Mouse (Mus musculus) lung, adult 18-20 months (tissue): Measurements from ENCODE around the gene Ucp2.
"Not testable (repeated sequence)": the region's sequence is repeated elsewhere in the genome, so short reads cannot be mapped to it uniquely, and the experiment has no call there.

Experiments
- DNase-seq, 2 experiments: peaks; one replicate each; pipeline ENCODE4 v3.0.0; 2022; ENCODE audit warnings: mixed read lengths in 2 of 2

Ucp2 gene

DNA sequence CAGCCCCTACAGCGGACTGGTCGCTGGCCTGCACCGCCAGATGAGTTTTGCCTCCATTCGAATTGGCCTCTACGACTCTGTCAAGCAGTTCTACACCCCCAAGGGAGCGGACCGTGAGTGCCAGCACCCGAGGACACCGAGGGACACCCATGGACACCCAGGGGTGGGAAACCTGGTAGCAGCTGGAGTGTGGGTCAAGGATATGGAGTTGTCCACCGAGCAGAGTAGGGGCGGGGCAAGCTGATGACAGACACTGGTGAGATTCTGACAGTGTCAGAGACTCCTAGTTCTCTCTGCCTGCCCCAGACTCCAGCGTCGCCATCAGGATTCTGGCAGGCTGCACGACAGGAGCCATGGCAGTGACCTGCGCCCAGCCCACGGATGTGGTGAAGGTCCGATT is 13.0 kb upstream of the Ucp2 start:
- DNase-seq = no peak

DNA sequence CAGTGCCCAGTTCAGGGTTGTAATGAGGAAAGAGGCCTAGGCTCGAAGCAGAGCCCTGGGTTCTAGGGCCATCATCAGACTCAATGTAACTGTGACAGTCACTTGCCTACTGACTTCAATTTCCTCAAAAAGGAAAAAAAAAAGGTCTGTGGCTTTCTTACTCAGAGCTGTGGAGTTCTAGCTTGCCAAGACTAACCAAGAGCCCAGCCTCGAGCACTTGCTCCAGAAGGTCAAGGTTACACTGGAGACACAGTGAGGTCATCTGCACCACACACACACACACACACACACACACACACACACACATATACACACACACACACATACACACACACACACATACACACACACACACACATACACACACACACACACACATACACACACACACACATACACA is 11.1 kb upstream of the Ucp2 start:
- DNase-seq = not testable (repeated sequence)

DNA sequence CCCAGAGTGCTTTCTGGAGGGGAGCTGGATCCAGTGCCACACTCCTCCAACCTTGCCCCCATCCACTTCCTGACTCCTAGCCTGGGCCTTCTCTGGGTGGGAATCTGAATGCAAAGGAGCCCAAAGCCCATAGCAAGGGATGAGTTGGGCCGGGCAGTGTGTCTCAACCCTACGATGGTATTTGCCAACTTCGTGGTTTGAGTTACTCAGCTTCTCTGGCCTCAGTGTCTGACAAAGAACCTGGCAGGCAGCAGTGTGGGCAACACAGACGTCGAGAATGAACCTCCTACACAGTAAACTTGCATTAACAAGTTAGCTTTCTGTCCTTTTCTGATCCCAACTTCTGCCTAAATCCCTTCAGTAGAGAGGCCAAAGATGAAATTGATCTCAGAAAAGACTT is 8.6 kb upstream of the Ucp2 start:
- DNase-seq = no peak

GRCm38 (mm10) chr7:100487301-100487700 is 5.8 kb upstream of the Ucp2 start:
- DNase-seq = no peak

- no peak for DNase-seq
Measured at GRCm38 (mm10) chr7:100488474-100489048, 4.6 kb upstream of the Ucp2 start.

DNA sequence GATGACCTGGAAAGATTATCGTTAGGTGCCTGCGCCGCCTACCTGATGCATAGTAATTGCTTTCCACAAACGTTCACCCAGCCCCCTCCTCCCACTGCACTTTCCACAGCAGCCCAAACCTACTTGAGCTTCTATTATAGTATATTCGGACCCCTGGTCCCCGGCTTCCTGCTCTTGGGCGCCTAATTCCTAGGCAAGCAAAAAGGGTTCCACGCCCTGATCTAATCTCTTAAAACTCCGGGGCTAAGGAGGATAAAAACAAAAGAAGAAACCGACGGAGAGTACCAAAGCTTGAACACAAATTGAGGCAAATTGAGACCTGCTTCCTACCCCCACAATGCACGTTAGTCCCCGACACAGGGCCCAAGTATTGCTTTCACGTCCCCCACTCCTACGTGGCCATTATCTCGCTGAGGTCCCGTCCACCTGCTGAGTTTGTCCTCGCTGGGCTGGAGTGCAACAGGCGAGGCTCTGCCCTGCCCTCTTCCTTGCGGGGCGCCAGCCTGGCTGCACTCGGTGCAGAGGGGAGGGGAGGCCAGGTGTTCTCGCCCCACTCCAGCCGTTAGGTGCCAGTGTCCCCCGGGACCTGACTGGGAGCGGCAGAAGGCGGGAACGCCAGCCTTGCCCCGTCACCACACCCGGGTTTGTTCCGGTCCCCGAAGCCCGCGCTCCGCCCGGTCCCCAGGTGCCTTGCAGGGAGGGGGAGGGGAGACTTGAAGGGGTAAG is 583 bp upstream of the Ucp2 start:
- DNase-seq = peak; percentile 50 to 88

GRCm38 (mm10) chr7:100493484-100494414 is 612 bp downstream of the Ucp2 start:
- DNase-seq = peak; percentile 48 to 67

DNA sequence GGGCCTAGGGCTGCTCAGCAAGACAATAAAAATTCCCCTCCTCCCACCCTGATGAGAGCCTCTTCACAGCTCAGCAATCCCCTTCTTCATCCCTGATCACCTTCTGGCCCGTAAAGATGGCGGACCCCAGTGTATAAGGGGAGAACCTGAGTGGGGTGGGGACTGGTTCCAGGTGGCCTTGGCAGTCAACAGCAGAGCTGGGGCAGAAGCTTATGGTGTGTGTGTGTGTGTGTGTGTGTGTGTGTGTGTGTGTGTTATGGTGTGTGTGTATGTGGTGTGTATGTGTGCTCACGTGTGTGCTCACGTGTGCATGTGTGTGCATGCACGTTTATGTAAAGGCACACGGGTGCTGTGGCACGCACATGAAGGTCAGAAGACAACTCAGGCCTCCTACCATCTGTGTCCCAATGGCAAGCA is 1.3 kb downstream of the Ucp2 start:
- DNase-seq = no peak

DNA sequence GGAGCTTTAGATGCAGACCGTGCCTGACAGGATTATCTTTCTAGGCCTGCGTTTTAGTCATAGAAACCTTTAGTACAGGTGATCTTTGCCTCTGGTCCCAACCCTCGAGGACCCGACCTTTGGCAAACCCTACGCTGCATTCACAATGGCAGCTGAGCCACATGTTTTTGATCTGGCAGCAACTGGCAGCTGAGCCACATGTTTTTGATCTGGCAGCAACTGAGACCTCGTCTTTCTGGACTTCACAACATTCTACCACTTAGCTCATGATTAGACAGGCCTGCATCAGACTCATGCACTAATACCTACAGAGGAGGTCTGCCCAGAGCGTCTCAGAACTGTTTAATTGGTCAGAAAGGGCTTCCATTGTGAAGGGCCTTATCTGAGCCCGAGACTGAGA is 1.9 kb downstream of the Ucp2 start:
- no peak for DNase-seq

GRCm38 (mm10) chr7:100495581-100496251 is 2.6 kb downstream of the Ucp2 start:
- DNase-seq = peak; percentile 93 to 94

DNA sequence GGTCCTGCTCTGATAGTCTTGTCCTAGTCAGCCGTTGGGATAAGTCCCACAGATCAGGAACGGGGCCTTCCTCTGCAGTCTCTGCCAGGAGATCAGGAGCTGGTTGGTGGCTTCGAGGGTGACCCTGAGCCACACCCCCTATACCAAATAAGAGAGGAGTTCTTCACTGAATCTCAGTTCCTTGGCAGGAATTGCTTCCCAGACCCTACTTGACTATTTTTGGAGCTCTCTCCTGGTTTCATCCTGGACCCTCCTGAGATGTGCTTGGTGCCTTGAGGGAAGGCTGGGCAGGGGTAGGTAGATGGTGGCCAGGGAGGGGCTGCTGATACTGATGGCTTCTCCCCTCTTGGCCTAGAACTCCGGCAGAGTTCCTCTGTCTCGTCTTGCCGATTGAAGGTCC is 3.2 kb downstream of the Ucp2 start:
- DNase-seq = no peak

DNA sequence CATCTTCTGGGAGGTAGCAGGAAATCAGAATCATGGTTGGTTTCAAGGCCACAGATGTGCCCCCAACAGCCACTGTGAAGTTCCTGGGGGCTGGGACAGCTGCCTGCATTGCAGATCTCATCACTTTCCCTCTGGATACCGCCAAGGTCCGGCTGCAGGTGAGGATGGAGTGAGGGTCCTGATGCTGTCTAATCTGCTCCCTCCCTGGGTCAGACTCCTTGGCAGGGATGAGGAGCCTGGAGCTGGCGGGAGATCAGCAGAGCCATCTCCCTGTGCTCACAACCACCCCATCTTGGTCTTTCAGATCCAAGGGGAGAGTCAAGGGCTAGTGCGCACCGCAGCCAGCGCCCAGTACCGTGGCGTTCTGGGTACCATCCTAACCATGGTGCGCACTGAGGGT is 3.7 kb downstream of the Ucp2 start:
- DNase-seq = no peak

DNA sequence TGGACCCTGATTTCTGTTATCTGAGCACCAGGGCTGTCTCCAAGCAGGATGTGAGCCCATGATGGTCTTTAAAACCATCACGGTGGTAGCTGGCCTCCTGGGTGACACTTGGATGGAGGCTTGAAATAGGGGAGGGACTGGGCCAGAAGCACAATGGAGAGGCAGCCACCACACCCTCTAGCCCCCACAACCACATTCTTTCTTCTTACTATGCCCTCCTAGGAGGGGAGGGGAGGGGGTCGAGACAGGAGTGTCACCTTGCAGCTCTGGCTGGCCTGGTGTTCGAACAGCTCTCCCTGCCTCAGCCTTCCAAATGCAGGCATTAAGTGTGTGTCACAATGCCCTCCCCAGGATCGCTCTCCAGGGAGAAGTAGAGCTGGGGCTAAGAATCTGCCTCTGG is 4.3 kb downstream of the Ucp2 start:
- DNase-seq = no peak

DNA sequence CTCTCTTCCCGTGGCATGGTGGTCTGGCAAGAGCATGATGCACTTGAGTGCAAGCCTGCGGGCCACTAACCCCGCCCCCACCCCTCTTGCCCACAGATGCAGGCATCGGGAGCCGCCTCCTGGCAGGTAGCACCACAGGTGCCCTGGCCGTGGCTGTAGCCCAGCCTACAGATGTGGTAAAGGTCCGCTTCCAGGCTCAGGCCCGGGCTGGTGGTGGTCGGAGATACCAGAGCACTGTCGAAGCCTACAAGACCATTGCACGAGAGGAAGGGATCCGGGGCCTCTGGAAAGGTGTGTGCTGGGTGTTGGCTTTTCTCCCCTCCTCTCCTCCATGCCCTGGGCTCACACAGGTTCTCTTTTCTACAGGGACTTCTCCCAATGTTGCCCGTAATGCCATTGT is 4.8 kb downstream of the Ucp2 start:
- DNase-seq = no peak

DNA sequence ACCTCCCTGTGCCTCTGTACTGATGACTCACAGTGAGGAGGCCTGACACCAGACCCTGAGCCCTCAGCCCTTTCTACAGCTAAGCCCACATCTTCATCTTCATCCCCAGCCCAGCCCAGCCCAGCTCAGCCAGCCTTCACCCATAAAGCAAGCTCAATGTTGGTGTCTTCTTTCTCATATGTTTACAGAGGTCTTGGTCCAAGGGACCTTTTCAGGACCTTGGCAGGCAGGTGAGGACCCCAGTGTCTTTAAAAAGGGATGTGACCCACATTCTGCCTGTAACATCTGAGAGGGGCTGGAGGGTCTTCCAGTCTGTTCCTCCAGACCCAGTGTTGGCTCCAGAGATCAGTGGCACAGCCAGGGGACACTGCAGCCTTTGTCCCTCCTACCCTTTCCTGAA is 6.3 kb downstream of the Ucp2 start:
- no peak for DNase-seq

DNA sequence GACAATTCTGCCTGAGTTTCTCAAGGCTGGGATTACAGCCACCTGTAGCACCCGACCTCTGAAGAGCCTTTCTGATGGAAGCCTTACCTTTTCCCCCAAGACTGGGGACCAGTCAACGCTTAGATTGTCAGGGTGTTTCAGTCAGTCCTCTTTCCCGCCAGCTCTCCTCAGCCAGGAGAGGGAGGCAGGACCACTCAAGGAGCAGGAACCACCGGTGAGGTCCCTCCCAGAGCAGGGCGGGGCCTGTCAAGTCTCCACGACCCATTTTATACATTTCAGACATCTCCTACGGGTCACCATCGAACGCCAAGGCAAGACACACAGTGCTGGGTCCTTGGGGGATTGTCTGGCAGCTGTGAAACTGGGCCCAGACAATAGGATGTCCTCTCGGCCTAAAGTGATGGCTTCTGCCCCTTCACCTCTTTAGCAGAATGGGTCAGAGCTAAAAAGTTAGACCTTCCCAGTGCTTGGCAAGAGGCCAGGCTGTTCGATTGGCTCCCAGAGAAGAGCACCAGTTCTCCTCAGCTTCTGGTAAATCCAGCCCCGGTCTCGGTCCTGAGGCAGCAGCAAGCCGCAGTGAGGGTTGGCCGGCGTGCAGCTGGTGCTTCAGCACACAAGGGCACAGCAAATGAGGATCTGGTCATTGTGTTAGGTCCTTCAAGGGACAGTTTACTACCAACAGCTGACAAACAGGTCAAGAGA is 7.3 kb downstream of the Ucp2 start:
- DNase-seq = peak; percentile 62 to 64

DNA sequence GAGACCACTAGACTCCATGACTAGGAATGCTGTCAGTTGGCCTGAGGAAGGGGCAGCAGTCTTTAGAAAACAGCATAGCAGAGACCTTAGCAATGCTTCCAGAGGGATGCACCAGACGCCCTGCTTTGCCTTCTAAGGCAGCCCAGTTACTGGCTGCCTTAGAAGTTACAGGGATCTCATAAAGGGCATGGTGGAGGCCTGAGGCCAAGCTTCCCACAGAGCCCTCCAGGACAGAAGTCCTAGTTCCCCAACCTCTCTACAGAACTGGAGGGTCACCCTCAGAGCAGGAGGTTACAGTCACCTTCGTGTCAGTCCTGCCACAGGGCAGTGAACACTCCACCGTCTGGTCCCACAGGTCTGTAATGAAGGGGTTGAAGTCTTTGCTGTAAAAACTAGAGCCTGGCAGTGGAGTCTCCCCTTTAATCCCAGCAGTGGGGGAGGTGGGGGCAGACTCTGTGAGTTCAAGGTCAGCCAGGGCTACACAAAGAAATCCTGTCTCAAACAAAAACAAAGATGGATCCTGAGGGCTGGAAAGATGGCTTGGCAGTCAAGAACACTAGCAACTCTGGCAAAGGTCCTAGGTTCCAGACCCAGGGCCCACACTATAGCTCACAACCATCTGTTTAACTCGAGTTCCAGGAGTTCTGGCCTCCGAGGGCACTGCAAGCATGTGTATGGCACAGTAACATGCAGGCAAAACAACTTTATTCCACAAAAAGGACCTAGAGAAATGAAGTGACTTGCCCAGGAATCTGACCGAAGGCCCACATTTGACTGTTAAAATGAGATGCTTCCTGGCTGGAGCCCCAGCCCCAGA is 8.1 kb downstream of the Ucp2 start:
- peak in 1 of 2 experiments; percentile 42 for DNase-seq

DNA sequence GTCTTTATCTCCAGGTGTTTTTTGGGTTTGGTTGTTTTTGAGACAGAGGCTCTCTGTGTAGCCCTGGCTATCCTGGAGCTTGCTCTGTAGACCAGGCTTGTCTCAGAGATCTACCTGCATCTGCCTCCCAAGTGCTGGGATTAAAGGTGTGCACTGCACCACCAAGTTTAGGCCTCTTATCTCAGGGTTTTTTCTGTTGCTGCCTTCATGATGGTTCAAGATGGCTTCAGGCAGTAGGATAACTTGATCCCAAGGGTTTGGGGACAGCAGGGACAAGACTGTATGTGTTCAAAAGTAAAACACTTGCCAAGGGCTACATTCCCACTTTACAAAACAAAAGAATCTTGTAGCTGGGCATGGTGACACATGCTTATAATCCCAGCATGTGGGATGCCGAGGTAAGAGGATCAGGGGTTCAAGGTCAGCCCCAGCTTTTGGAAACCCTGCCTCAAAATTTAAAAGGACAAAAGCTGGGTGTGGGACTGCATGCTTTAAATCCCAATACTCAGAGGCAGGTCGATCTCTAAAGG is 8.8 kb downstream of the Ucp2 start:
- DNase-seq = no peak

DNA sequence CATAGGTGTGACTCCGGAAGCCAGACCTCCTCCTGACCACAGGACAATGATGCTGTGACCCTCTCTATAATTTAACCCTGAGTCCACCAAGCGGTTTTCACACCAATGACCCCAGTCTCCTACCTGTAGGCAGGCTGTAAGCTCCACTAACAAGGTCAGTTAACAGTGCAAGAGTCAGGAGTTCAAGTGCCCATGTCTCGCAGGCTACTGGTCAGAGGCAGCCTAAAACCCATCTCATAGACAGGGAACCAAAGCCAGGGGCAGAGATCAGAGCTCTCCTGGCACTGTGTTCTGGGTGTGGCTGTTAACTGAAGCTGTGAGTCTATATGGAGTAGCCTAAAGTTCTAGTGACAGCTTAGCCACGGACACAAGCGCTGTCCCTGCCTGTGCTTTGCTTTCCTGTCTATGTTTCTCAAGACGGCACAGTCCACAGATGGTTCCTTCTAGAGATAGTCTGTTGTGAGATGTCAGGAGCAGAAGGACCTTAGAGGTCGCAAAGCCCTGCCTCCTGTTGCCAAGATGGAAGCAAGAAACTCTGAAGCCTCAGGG is 9.3 kb downstream of the Ucp2 start:
- DNase-seq = peak; percentile 41 to 58

- peak in 1 of 2 experiments; percentile 27 for DNase-seq
Measured at GRCm38 (mm10) chr7:100503076-100503475, 9.9 kb downstream of the Ucp2 start.
